Mouse (Mus musculus) liver, embryonic 11.5 days (tissue): ENCODE results near the gene Hist2h3c1. TPM values are rescaled to one million over a fixed set of nuclear protein-coding genes. Genes with fewer than 3 reads are reported as not detected.
"Not testable (repeated sequence)": the region's sequence is repeated elsewhere in the genome, so short reads cannot be mapped to it uniquely, and the experiment has no call there.

Experiments
- ATAC-seq: fragments of 200-750 bp; cut with Nextera tagmentation; replicated peaks from 2 replicates; pipeline ENCODE4 v1.8.0; 2017; ENCODE audit warnings: moderate number of reproducible peaks, mild to moderate bottlenecking, moderate TSS enrichment, moderate library complexity; ENCODE audit not compliant: low FRiP score
- DNase-seq: peaks from one replicate; pipeline ENCODE4 v3.0.0-alpha.2; 2017; ENCODE audit warnings: low spot score
- H3K27ac ChIP-seq: fragments of 300-500 bp; sonication (generic); 2 replicates; pipeline ENCODE4 v1.5.1; 2014; ENCODE audit warnings: mild to moderate bottlenecking, low read depth, low read length, control low read depth
- H3K27me3 ChIP-seq: fragments of 300-500 bp; sonication (generic); replicated peaks from 2 replicates; pipeline ENCODE4 v1.6.1; 2014; ENCODE audit warnings: low read length, mixed read lengths; ENCODE audit not compliant: control insufficient read depth, insufficient read depth
- H3K36me3 ChIP-seq: fragments of 300-500 bp; sonication (generic); 2 replicates; pipeline ENCODE4 v1.6.1; 2014; ENCODE audit warnings: mild to moderate bottlenecking, low read length, moderate library complexity, mixed read lengths; ENCODE audit not compliant: control insufficient read depth, insufficient read depth
- H3K4me1 ChIP-seq: fragments of 300-500 bp; sonication (generic); replicated peaks from 2 replicates; pipeline ENCODE4 v1.6.1; 2014; ENCODE audit warnings: low read length, mixed read lengths; ENCODE audit not compliant: control insufficient read depth, insufficient read depth
- H3K4me2 ChIP-seq: fragments of 300-500 bp; sonication (generic); 2 replicates; pipeline ENCODE4 v1.6.1; 2014; ENCODE audit warnings: mild to moderate bottlenecking, control low read depth, moderate library complexity
- H3K4me3 ChIP-seq: fragments of 300-500 bp; sonication (generic); 2 replicates; pipeline ENCODE4 v1.5.1; 2014; ENCODE audit warnings: low read depth, low read length, control low read depth
- H3K9ac ChIP-seq: fragments of 300-500 bp; sonication (generic); 2 replicates; pipeline ENCODE4 v1.6.1; 2014; ENCODE audit warnings: low read depth, low read length, control low read depth
- H3K9me3 ChIP-seq: fragments of 300-500 bp; sonication (generic); 2 replicates; pipeline ENCODE4 v1.6.1; 2016; ENCODE audit warnings: low read length, inconsistent platforms, mixed read lengths; ENCODE audit not compliant: control insufficient read depth
- WGBS: fragments of 180-500 bp; shearing (Covaris S2); extraction: QIAGEN DNeasy Blood & Tissue Kit; methylation state at CpG from one replicate; pipeline ENCODE4 v1.1.7; 2014; 5-methylcytosine and 5-hydroxymethylcytosine counted together
- microRNA-seq: library from miRNA; unstranded; fragments of <30 nt; microRNA quantifications from one replicate; pipeline ENCODE4, GENCODE M21; 2017; ENCODE audit warnings: borderline number of aligned reads
- polyA plus RNA-seq: library from polyadenylated mRNA; unstranded; fragments of >200 nt; fragmentation: Nextera tagmentation; extraction: Ambion mirVana; gene quantifications from 2 replicates; pipeline ENCODE4 v1.2.1, GENCODE M21; 2014

Hist2h3c1 gene
- polyA plus RNA-seq, 1 experiment from 2014 or later: 0.93 TPM

GRCm38 (mm10) chr3:96284457-96284856 lies 38.0 kb downstream of the Hist2h3c1 start:
- H3K4me3 ChIP-seq: no peak overlapping the region
- no peaks in the 10 kb centered on the region for H3K27me3 ChIP-seq
- H3K9me3 ChIP-seq: no peaks in the 10 kb centered on the region
- H3K4me2 ChIP-seq: peak overlapping the region; percentile 35
- no peaks in the 10 kb centered on the region for H3K36me3 ChIP-seq
- WGBS: 19% methylated on average over 4 of the region's 4 CpGs
- DNase-seq (no peak), ATAC-seq (no peak)
- no peak overlapping the region for H3K27ac ChIP-seq
- H3K9ac ChIP-seq: no peak overlapping the region
- peaks cover 6% of the 10 kb centered on the region for H3K4me1 ChIP-seq

- DNase-seq, H3K27me3 ChIP-seq, H3K9me3 ChIP-seq, H3K36me3 ChIP-seq, H3K9ac ChIP-seq, H3K4me2 ChIP-seq, H3K4me1 ChIP-seq, ATAC-seq, H3K27ac ChIP-seq, H3K4me3 ChIP-seq: not testable (repeated sequence)
- WGBS: 87% methylated on average over 11 of the region's 11 CpGs
These were observed 40.8 kb downstream of the Hist2h3c1 start for GRCm38 (mm10) chr3:96287334-96287733.

GRCm38 (mm10) chr3:96289201-96289600 lies 42.7 kb downstream of the Hist2h3c1 start:
- no peak overlapping the region for H3K27ac ChIP-seq
- no peak overlapping the region for H3K4me3 ChIP-seq
- H3K9me3 ChIP-seq: no peaks in the 10 kb centered on the region
- no peaks in the 10 kb centered on the region for H3K27me3 ChIP-seq
- ATAC-seq (no peak), DNase-seq (no peak)
- no peak overlapping the region for H3K4me2 ChIP-seq
- 59% methylated on average over 3 of the region's 3 CpGs for WGBS
- H3K4me1 ChIP-seq: peaks cover under 1% of the 10 kb centered on the region; the same call in 1 of the 2 replicates
- H3K36me3 ChIP-seq: no peaks in the 10 kb centered on the region
- H3K9ac ChIP-seq: no peak overlapping the region

GRCm38 (mm10) chr3:96290727-96291126 lies 44.2 kb downstream of the Hist2h3c1 start:
- H3K9ac ChIP-seq, H3K27ac ChIP-seq, H3K4me2 ChIP-seq, H3K4me1 ChIP-seq, H3K9me3 ChIP-seq, DNase-seq, H3K36me3 ChIP-seq, ATAC-seq, H3K27me3 ChIP-seq, H3K4me3 ChIP-seq: not testable (repeated sequence)
- 81% methylated on average over 3 of the region's 3 CpGs for WGBS

GRCm38 (mm10) chr3:96292641-96293040 lies 46.2 kb downstream of the Hist2h3c1 start:
- Histone ChIP-seq H3K9ac (no peak overlapping the region), H3K27ac (no peak overlapping the region), H3K36me3 (no peaks in the 10 kb centered on the region), H3K4me2 (no peak overlapping the region), H3K9me3 (no peaks in the 10 kb centered on the region), H3K27me3 (no peaks in the 10 kb centered on the region), H3K4me1 (no peaks in the 10 kb centered on the region), H3K4me3 (no peak overlapping the region)
- 63% methylated on average over 6 of the region's 6 CpGs for WGBS
- ATAC-seq (no peak), DNase-seq (no peak)

GRCm38 (mm10) chr3:96293368-96293767 lies 46.9 kb downstream of the Hist2h3c1 start:
- no peak overlapping the region for H3K27ac ChIP-seq
- no peak overlapping the region for H3K9ac ChIP-seq
- H3K9me3 ChIP-seq: no peaks in the 10 kb centered on the region
- H3K4me1 ChIP-seq: no peaks in the 10 kb centered on the region
- no peak for DNase-seq
- H3K4me3 ChIP-seq: no peak overlapping the region
- no peaks in the 10 kb centered on the region for H3K27me3 ChIP-seq
- no peaks in the 10 kb centered on the region for H3K36me3 ChIP-seq
- no peak for ATAC-seq
- WGBS: 35% methylated on average over 5 of the region's 5 CpGs
- H3K4me2 ChIP-seq: peak overlapping the region; percentile 10; the same call in 1 of the 2 replicates

- Histone ChIP-seq H3K4me1 (no peaks in the 10 kb centered on the region), H3K9me3 (no peaks in the 10 kb centered on the region), H3K4me2 (peak within 1 kb of the TSS; percentile 10; the same call in 1 of the 2 replicates), H3K36me3 (no peaks in the 10 kb centered on the region), H3K4me3 (no peak within 1 kb of the TSS), H3K9ac (no peak within 1 kb of the TSS), H3K27me3 (no peaks in the 10 kb centered on the region), H3K27ac (no peak within 1 kb of the TSS)
- WGBS: 58% methylated on average over 4 of the region's 4 CpGs
- ATAC-seq (no peak), DNase-seq (no peak)
These were observed 47.3 kb downstream of the Hist2h3c1 start, which contains the start of gene Fcgr1 for GRCm38 (mm10) chr3:96293787-96294186. Gene Fcgr1, minus strand, starts transcription at chr3:96293969.

Small RNA genes within 50 kb of the gene (microRNA-seq; reads per million reads assigned to microRNA genes)
- gene Gm44492 (not detected), gene Gm47311 (not detected), gene Gm47313 (not detected)

Other genes with a start within 250 kb of the Hist2h3c1 start
- 17.4 and 18.5 TPM in 2 replicates for gene Vps45, start 188.2 kb upstream of the Hist2h3c1 start, polyA plus RNA-seq
- gene Otud7b, start 142.2 kb upstream of the Hist2h3c1 start, polyA plus RNA-seq: 7.1 and 7.9 TPM in 2 replicates
- gene Mtmr11, start 84.7 kb upstream of the Hist2h3c1 start, polyA plus RNA-seq: 6.8 and 8.8 TPM in 2 replicates
- 220 and 243 TPM in 2 replicates for gene Sf3b4, start 74.4 kb upstream of the Hist2h3c1 start, polyA plus RNA-seq
- gene Sv2a, start 65.5 kb upstream of the Hist2h3c1 start, polyA plus RNA-seq: 3.5 and 4.3 TPM in 2 replicates
- 93.8 and 98.8 TPM in 2 replicates for gene Bola1, start 27.0 kb upstream of the Hist2h3c1 start, polyA plus RNA-seq
- gene Hist2h2ab, start 26.8 kb upstream of the Hist2h3c1 start, polyA plus RNA-seq: 0.92 TPM in 1 of 2 replicates, not detected in the other
- gene Hist2h2ac, start 25.8 kb upstream of the Hist2h3c1 start, polyA plus RNA-seq: 13.7 and 14.7 TPM in 2 replicates
- 7.7 and 7.9 TPM in 2 replicates for gene Hist2h2be, start 25.6 kb upstream of the Hist2h3c1 start, polyA plus RNA-seq
- gene Hist2h3c2, start 7.6 kb upstream of the Hist2h3c1 start, polyA plus RNA-seq: 5.8 and 8.0 TPM in 2 replicates
- gene Hist2h2aa2, start 6.4 kb upstream of the Hist2h3c1 start, polyA plus RNA-seq: 27.8 and 34.5 TPM in 2 replicates
- 12.1 and 12.7 TPM in 2 replicates for gene Hist2h2aa1, start 1.2 kb upstream of the Hist2h3c1 start, polyA plus RNA-seq
- 3.5 and 5.0 TPM in 2 replicates for gene Hist2h4, start 16.6 kb downstream of the Hist2h3c1 start, polyA plus RNA-seq
- gene Hist2h3b, start 22.0 kb downstream of the Hist2h3c1 start, polyA plus RNA-seq: 45.6 and 60.2 TPM in 2 replicates
- gene Hist2h2bb, start 23.1 kb downstream of the Hist2h3c1 start, polyA plus RNA-seq: 15.1 and 18.9 TPM in 2 replicates
- 4.1 TPM in 2 replicates for gene Fcgr1, start 47.3 kb downstream of the Hist2h3c1 start, polyA plus RNA-seq
- not detected in 2 replicates for gene BC107364, start 205.6 kb downstream of the Hist2h3c1 start, polyA plus RNA-seq